Mouse (Mus musculus) neutrophil, adult 5-6 weeks (primary cell): ENCODE measurements around the gene AY761184. TPM values are rescaled to one million over a fixed set of nuclear protein-coding genes. Genes with fewer than 3 reads are reported as not detected.
"Not testable (repeated sequence)": the region's sequence is repeated elsewhere in the genome, so short reads cannot be mapped to it uniquely, and the experiment has no call there.

ENCODE experiments used
- ATAC-seq: fragments of 151-379, 151-347 bp; 2 replicates; pipeline ENCODE4 v1.8.0; 2017; ENCODE audit warnings: mild to moderate bottlenecking, moderate TSS enrichment; ENCODE audit not compliant: insufficient number of reproducible peaks, poor library complexity, low FRiP score, severe bottlenecking; ENCODE audit errors: extremely low read depth
- total RNA-seq: library from RNA; stranded (forward); fragments of 200-1000 nt; gene quantifications from 2 replicates; pipeline ENCODE4 v1.2.3, GENCODE M21; 2017

AY761184 gene
- not detected in 2 replicates for total RNA-seq

- ATAC-seq = not testable (repeated sequence)
Measured at GRCm38 (mm10) chr8:21703545-21703944, at the start of gene AY761184. TSS of gene AY761184 (minus strand) at chr8:21703645.

GRCm38 (mm10) chr8:21665497-21665896 lies 37.9 kb downstream of the AY761184 start, which contains the start of gene Defa34:
TSS of gene Defa34 (plus strand) at chr8:21665797.
- ATAC-seq = not testable (repeated sequence)

GRCm38 (mm10) chr8:21655480-21655879 lies 48.0 kb downstream of the AY761184 start, which contains the start of gene Defa17:
TSS of gene Defa17 (plus strand) at chr8:21655780.
- ATAC-seq = not testable (repeated sequence)

Other genes with a start within 250 kb of the AY761184 start
- gene Gm7849, start 247.1 kb downstream of the AY761184 start, total RNA-seq = not detected in 2 replicates
- gene Defa20, start 194.4 kb downstream of the AY761184 start, total RNA-seq = not detected in 2 replicates
- gene Defa32, start 174.6 kb downstream of the AY761184 start, total RNA-seq = not detected in 2 replicates
- gene Defa37, start 138.3 kb downstream of the AY761184 start, total RNA-seq = not detected in 2 replicates
- not detected in 2 replicates for gene Defa28, start 120.6 kb downstream of the AY761184 start, total RNA-seq
- gene Gm7861, start 109.1 kb downstream of the AY761184 start, total RNA-seq = not detected in 2 replicates
- gene Defa26, start 85.5 kb downstream of the AY761184 start, total RNA-seq = not detected in 2 replicates
- not detected in 2 replicates for gene Defa17, start 47.9 kb downstream of the AY761184 start, total RNA-seq
- gene Defa34, start 37.8 kb downstream of the AY761184 start, total RNA-seq = not detected in 2 replicates
- not detected in 2 replicates for gene Defa24, start 30.8 kb upstream of the AY761184 start, total RNA-seq
- gene Defb50, start 119.9 kb upstream of the AY761184 start, total RNA-seq = not detected in 2 replicates
- not detected in 2 replicates for gene Defb2, start 136.3 kb upstream of the AY761184 start, total RNA-seq
- gene Defb10, start 155.3 kb upstream of the AY761184 start, total RNA-seq = not detected in 2 replicates
- gene Defb9, start 181.8 kb upstream of the AY761184 start, total RNA-seq = not detected in 2 replicates
- gene Defb11, start 202.8 kb upstream of the AY761184 start, total RNA-seq = not detected in 2 replicates
- gene Defb15, start 229.1 kb upstream of the AY761184 start, total RNA-seq = not detected in 2 replicates
- gene Defb35, start 234.7 kb upstream of the AY761184 start, total RNA-seq = not detected in 2 replicates
- not detected in 2 replicates for gene Defb13, start 243.1 kb upstream of the AY761184 start, total RNA-seq